Mouse (Mus musculus) adrenal gland, postnatal 14 days (tissue): ENCODE data around the gene Ctsr. TPM values are rescaled to one million over a fixed set of nuclear protein-coding genes. Genes with fewer than 3 reads are reported as not detected.
"Not testable (repeated sequence)": the region's sequence is repeated elsewhere in the genome, so short reads cannot be mapped to it uniquely, and the experiment has no call there.

Experiments
- DNase-seq: peaks from one replicate; pipeline ENCODE4 v3.0.0; 2021; ENCODE audit warnings: mixed read lengths
- long read RNA-seq, 2 experiments: library from polyadenylated mRNA; stranded (forward); transcript quantifications; one replicate each; pipeline ENCODE4 v2.0.0; 2021
- total RNA-seq: library from RNA; stranded (reverse); gene quantifications from 2 replicates; pipeline ENCODE4 v1.2.3, GENCODE M21; 2021

Gene Ctsr
- total RNA-seq, result not detected in 2 replicates
- long read RNA-seq, experiment 1, result 0 reads
- long read RNA-seq, experiment 2, result 0 reads

- no peak for DNase-seq
Observed at GRCm38 (mm10) chr13:61164156-61164555, at the start of gene Ctsr. Ctsr (minus strand) TSS chr13:61164256.

GRCm38 (mm10) chr13:61203310-61203709 lies 39.3 kb upstream of the Ctsr start, which contains the start of gene Cts6:
Cts6 (minus strand) TSS chr13:61203410.
- DNase-seq, result no peak

GRCm38 (mm10) chr13:61185151-61185933 lies 21.3 kb upstream of the Ctsr start:
- not testable (repeated sequence) for DNase-seq

- DNase-seq, result no peak
Observed at GRCm38 (mm10) chr13:61164622-61165021, 566 bp upstream of the Ctsr start.

Other genes starting within 250 kb of the Ctsr start
- not detected in 2 replicates for gene Gm49393, start 228.7 kb downstream of the Ctsr start, total RNA-seq
- gene Gm49391, start 227.7 kb downstream of the Ctsr start, total RNA-seq, result 0.75 and 2.1 TPM in 2 replicates
- gene Ctla2a, start 227.6 kb downstream of the Ctsr start, total RNA-seq, result 45.6 and 76.5 TPM in 2 replicates
- not detected in 2 replicates for gene Tpbpa, start 222.3 kb downstream of the Ctsr start, total RNA-seq
- gene Ctsj, start 158.3 kb downstream of the Ctsr start, total RNA-seq, result not detected in 2 replicates
- gene Ctsq, start 123.6 kb downstream of the Ctsr start, total RNA-seq, result not detected in 2 replicates
- gene Cts6, start 39.2 kb upstream of the Ctsr start, total RNA-seq, result not detected in 2 replicates
- gene Cts8, start 91.1 kb upstream of the Ctsr start, total RNA-seq, result not detected in 2 replicates
- not detected in 2 replicates for gene Gm49398, start 124.6 kb upstream of the Ctsr start, total RNA-seq
- gene Cts7, start 193.9 kb upstream of the Ctsr start, total RNA-seq, result not detected in 2 replicates